ENCODE assay signal across 9 mouse cellular contexts in genomic region chr13:6515084-6515910, GRCm38 (mm10). TPM values are rescaled to one million over a fixed set of nuclear protein-coding genes. Genes with fewer than 3 reads are reported as not detected.
A peak's percentile ranks its signal among the peaks of the same experiment; 100 is the strongest.
DNase-seq lines count a peak whose midpoint lies in the region; ATAC-seq and TF ChIP-seq lines count a peak whose summit lies in the region.
"Had no signal": no experiment of that assay in that cellular context is flagged by ENCODE, and none has a peak within 500 bp of the region (broad histone marks: within the 10 kb centered on the region; RNA-seq: fewer than 3 reads in every experiment).

No protein-coding gene starts in this region.

- no peaks in the 10 kb centered on the region for H3K27me3 ChIP-seq in heart, adult 2 months (ENCODE audit: control insufficient read depth, insufficient read depth, low read length)
- H3K27me3 ChIP-seq in heart, embryonic 12.5 days (replicated peaks): no peaks in the 10 kb centered on the region
- H3K27me3 ChIP-seq in lung, embryonic 15.5 days: no peaks in the 10 kb centered on the region
- H3K27me3 ChIP-seq: stomach, embryonic 15.5 days had no signal

- intact Hi-C loops in heart, adult 2 months (cut with DNase I): no loop called here

- TF ChIP-seq EP300 in heart, adult 2 months (IDR thresholded peaks at IDR 0.05; ENCODE audit: insufficient read depth, low read depth, low read length): no peak

- TF ChIP-seq CTCF in heart, adult 2 months (IDR thresholded peaks at IDR 0.05): peak; percentile 80
- peak; percentile 88 for TF ChIP-seq CTCF in bone marrow macrophage, adult 2 months (IDR thresholded peaks at IDR 0.05; ENCODE audit: low read depth, low read length)

- WGBS in heart, adult 2 months: 66% methylated on average over 8 of the region's 8 CpGs
- 44% methylated on average over 8 of the region's 8 CpGs for WGBS in heart, embryonic 12.5 days
- 44% methylated on average over 8 of the region's 8 CpGs for WGBS in lung, embryonic 15.5 days

- peak in 1 of 2 experiments; percentile 7 for DNase-seq in heart, adult 2 months
- DNase-seq in thymus, postnatal 36 days: peak; percentile 5 to 8
- no peak for DNase-seq in layer of hippocampus, adult 8-10 months (ENCODE audit: low spot score in 2 of 2)
- no peak for DNase-seq in layer of hippocampus, postnatal 36 days

- H3K9me3 ChIP-seq in heart, embryonic 12.5 days (replicated peaks): no peaks in the 10 kb centered on the region
- no peaks in the 10 kb centered on the region for H3K9me3 ChIP-seq in lung, embryonic 15.5 days
- H3K9me3 ChIP-seq: stomach, embryonic 15.5 days had no signal

- no peak overlapping the region for H3K9ac ChIP-seq in heart, adult 2 months (ENCODE audit: low read depth, low read length)
- no peak overlapping the region for H3K9ac ChIP-seq in heart, embryonic 12.5 days
- no peak overlapping the region for H3K9ac ChIP-seq in lung, embryonic 15.5 days
- H3K9ac ChIP-seq: stomach, embryonic 15.5 days had no signal

- H3K27ac ChIP-seq in heart, adult 2 months: no peak overlapping the region
- H3K27ac ChIP-seq in heart, embryonic 12.5 days (ENCODE audit: poor library complexity, severe bottlenecking): no peak overlapping the region
- H3K27ac ChIP-seq in bone marrow macrophage, adult 2 months (ENCODE audit: insufficient read depth, low read depth, low read length): no peak overlapping the region
- no peak overlapping the region for H3K27ac ChIP-seq in lung, embryonic 15.5 days
- H3K27ac ChIP-seq: stomach, embryonic 15.5 days had no signal

- H3K79me2 ChIP-seq in heart, adult 2 months (replicated peaks; ENCODE audit: control insufficient read depth, insufficient read depth, low read length): no peaks in the 10 kb centered on the region

- ATAC-seq in heart, embryonic 12.5 days (ENCODE audit: insufficient number of reproducible peaks, low FRiP score): no peak
- ATAC-seq in CD4-positive, CD25-positive, alpha-beta regulatory T cell, adult 4 months: peak; percentile 58
- peak; percentile 46; the same call in 1 of the 2 replicates for ATAC-seq in lung, embryonic 15.5 days (ENCODE audit: borderline replicate concordance, extremely low read depth, low FRiP score, low TSS enrichment)

- H3K4me3 ChIP-seq in heart, adult 2 months: no peak overlapping the region
- no peak overlapping the region for H3K4me3 ChIP-seq in heart, embryonic 12.5 days
- H3K4me3 ChIP-seq in bone marrow macrophage, adult 2 months (ENCODE audit: insufficient read depth, low read length): no peak overlapping the region
- no peak overlapping the region for H3K4me3 ChIP-seq in lung, embryonic 15.5 days
- H3K4me3 ChIP-seq: stomach, embryonic 15.5 days had no signal

- no peak overlapping the region for H3K4me2 ChIP-seq in heart, embryonic 12.5 days
- no peak overlapping the region for H3K4me2 ChIP-seq in lung, embryonic 15.5 days
- H3K4me2 ChIP-seq: stomach, embryonic 15.5 days had no signal

- no peaks in the 10 kb centered on the region for H3K4me1 ChIP-seq in heart, adult 2 months (ENCODE audit: control insufficient read depth, insufficient read depth, low read length)
- no peaks in the 10 kb centered on the region for H3K4me1 ChIP-seq in heart, embryonic 12.5 days (replicated peaks)
- 0 out of 2 replicates have a peak, but pooled peaks cover 4% of the 10 kb centered on the region for H3K4me1 ChIP-seq in bone marrow macrophage, adult 2 months (ENCODE audit: control insufficient read depth, insufficient read depth, low read length)
- no peaks in the 10 kb centered on the region for H3K4me1 ChIP-seq in lung, embryonic 15.5 days
- H3K4me1 ChIP-seq: stomach, embryonic 15.5 days had no signal

- H3K36me3 ChIP-seq in heart, adult 2 months (ENCODE audit: control insufficient read depth, insufficient read depth, low read length): no peaks in the 10 kb centered on the region
- H3K36me3 ChIP-seq in heart, embryonic 12.5 days: no peaks in the 10 kb centered on the region
- no peaks in the 10 kb centered on the region for H3K36me3 ChIP-seq in lung, embryonic 15.5 days
- H3K36me3 ChIP-seq: stomach, embryonic 15.5 days had no signal

- no peak for TF ChIP-seq POLR2A in heart, adult 2 months (IDR thresholded peaks at IDR 0.05; ENCODE audit: insufficient read depth, low read depth, low read length)
- TF ChIP-seq POLR2A in bone marrow macrophage, adult 2 months (IDR thresholded peaks at IDR 0.05; ENCODE audit: borderline replicate concordance, low read depth, low read length): no peak

RNA-seq across cellular contexts. Expression of gene Pitrm1, which starts 32.7 kb away (rescaled TPM):
- 10 to 100 TPM; 50.5 to 59.6 TPM for total RNA-seq in heart, adult 2 months (2021)
- 28.4 and 56.6 TPM in 2 replicates for polyA plus RNA-seq in heart, adult 2 months (2012; rRNA removed)
- 80.2 and 80.3 TPM in 2 replicates for polyA plus RNA-seq in heart, embryonic 12.5 days (2016; fragmentation: Nextera tagmentation; extraction: Ambion mirVana)
- 10 to 100 TPM; 50.4 to 67.7 TPM for polyA plus RNA-seq in CD4-positive, CD25-positive, alpha-beta regulatory T cell, adult 4 months (2017; shearing (Covaris generic))
- polyA plus RNA-seq in bone marrow macrophage, adult 2 months (2012; ENCODE audit: insufficient read depth, insufficient read length, missing spikeins): 27.9 and 28.4 TPM in 2 replicates
- 85.7 and 87.2 TPM in 2 replicates for polyA plus RNA-seq in lung, embryonic 15.5 days (2015; fragmentation: Nextera tagmentation; extraction: Ambion mirVana)
- total RNA-seq in layer of hippocampus, adult 8-10 months (2022): 10 to 100 TPM; 53.1 to 62.8 (median 60.0) TPM
- 10 to 100 TPM; 46.7 to 53.7 TPM for total RNA-seq in layer of hippocampus, postnatal 36 days (2021)

Comparison
In these comparisons a context has a peak if more than half of its experiments do, and no peak if none do; other contexts are left out.
1. DNase-seq: peak in thymus, postnatal 36 days (2 of 2); none in layer of hippocampus, adult 8-10 months (0 of 2) and layer of hippocampus, postnatal 36 days (0 of 2).